Mouse (Mus musculus) heart, adult 2 months (tissue): ENCODE measurements at regions not wholly inside any gene's neighbourhood (a gene's known extent, or its start where the extent isn't known, plus 50 kb on each side); places are given as distances from the start of the nearest gene placed in this dataset.

Experiments used
- CTCF ChIP-seq: fragments of 200-600 bp; IDR thresholded peaks from 2 replicates; pipeline ENCODE4 v1.8.1; 2022; ENCODE audit warnings: antibody characterized with exemption, mild to moderate bottlenecking, moderate library complexity
- POLR2A ChIP-seq: fragments of 200-500 bp; IDR thresholded peaks from 2 replicates; pipeline ENCODE4 v1.6.1; 2011; ENCODE audit warnings: mild to moderate bottlenecking, low read depth, low read length, control low read depth; ENCODE audit not compliant: insufficient read depth

DNA sequence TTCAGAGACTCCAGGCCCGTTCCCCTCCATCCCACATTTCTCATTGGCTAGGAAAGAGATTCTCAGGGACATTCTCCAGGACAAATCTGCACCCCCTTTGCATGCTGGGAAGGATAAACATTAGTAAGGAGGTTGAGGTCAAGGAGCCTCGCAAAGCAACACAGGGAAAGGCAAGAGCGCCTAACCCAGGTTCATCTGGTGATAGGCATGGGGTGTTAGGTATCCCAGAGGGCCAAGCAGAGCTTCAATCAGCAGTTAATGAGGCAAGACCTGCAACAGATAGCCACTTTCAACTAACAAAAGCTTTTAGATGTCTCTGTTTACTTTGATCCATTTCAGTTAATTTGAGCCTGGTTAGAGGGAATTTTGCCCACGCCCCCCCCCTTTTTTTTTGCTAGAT is 184.5 kb upstream of the Cdkn3 start:
- TF ChIP-seq POLR2A (no peak), CTCF (no peak)
